Mouse (Mus musculus) forelimb bud, embryonic 11.5 days (tissue): ENCODE data around the gene Gm49353.

Source experiments
- DNase-seq: peaks from one replicate; pipeline ENCODE4 v3.0.0-alpha.2; 2012; ENCODE audit warnings: low read depth, low spot score

Gm49353 gene

DNA sequence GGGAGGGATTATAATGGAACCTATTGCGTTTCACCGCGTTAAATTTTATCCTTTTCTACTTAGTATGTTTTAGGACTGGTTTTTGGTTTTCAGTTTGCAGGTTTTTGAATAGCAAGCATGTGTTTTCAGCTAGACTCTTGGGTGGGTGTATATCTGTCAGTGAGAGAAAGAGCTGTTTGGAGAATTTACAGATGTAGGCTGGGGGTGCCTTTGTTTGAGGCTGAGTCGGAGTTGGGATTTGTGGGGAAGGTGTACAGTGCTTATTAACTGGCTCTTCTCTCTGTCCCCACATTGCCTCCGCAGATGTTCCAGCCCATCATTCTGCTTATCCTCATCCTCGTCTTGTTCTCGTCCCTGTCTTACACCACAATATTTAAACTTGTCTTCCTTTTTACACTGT, at the start of gene Gm49353:
Gm49353 (plus strand) TSS at position 313 of the 400 bp plus-strand sequence.
- no peak for DNase-seq

DNA sequence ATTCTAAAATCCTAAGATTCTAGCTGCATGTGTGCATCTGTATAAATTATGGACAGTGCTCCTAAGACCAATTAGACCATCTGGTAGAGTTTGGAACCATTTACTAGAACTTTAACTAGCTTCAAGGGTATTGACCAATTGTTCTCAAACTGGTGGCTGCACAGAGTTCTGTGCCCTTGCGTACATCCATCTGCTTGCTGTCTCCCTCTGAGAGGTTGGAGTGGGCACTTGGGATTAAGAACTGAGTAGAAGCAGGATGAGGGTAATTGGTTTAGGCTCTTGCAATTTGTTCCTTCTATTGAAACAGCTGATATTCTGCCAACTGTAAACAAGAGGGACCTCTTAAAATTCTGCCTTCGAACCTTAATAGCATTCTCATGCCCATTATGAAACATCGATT, 43.5 kb upstream of the Gm49353 start:
- DNase-seq: no peak

DNA sequence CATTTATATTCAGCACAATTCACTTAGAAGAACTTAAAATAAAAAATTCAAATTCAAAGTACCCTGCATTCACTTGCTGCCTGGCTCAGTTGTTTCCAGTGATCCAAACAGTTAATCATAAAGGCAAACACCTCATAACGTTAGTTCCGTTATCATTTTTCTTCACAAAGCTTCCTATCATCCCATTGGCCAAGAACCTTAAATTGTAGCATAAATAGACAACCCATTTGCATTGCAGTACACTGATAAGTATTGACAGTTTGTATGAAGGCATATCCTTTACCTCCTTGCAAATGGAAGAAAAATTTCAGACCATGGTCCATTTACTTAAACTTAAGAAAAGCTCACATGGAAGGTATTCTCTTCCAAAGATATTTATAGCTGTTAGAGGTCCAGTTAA, 37.1 kb upstream of the Gm49353 start:
- no peak for DNase-seq

DNA sequence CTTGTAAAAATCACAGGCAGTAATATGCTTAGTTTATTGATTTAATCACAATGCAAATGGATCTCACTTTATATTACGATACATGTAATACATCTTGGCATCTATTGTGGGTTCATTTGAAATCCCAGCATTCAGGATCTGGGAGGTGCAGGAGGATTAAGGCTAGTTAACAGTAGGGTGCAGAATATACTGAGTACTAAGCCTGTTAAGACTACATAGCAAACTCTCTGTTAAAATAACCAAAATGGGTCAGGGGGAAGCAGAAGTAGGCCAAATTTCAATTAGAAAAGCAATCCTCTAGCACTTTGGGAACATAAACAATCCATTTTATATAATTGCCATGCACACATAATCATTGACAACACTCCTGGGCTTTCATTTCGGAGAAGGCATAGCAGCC, 25.0 kb upstream of the Gm49353 start:
- no peak for DNase-seq

DNA sequence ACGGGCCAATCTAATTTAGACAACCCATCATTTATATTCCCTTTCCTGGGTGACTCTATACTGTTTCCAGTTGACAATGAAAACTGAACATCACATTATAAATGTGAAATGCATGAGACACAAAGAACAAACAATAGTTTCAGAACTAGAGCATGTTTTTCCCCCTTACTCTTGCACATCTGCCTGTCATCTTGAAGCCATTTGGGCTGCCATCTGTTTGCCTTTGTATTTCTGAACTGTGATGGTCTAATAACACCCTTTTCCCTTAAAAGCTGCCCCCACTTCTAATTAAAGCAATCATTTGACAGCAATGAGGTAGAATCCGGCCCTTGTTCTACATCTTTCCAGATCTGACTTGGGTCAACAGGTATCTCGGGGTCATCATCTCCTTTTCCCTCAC, 23.1 kb upstream of the Gm49353 start:
- DNase-seq: no peak

DNA sequence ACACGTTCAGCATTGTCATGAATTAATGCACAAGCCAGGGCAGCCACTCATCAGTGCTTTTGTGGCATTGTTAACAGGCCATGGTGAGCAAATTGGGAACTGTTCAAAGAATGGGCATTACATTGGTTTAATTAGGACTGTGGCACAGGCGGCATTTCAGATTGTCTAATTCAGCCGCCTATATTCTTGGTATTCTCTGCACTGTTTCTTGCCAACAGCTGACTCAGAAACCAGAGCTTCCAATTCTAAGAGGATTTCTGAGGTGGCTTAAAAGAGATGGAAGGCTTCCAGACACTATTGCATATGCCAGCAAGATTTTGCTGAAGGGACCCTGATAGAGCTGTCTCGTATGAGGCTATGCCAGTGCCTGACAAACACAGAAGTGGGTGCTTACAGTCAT, 21.9 kb upstream of the Gm49353 start:
- DNase-seq: no peak

DNA sequence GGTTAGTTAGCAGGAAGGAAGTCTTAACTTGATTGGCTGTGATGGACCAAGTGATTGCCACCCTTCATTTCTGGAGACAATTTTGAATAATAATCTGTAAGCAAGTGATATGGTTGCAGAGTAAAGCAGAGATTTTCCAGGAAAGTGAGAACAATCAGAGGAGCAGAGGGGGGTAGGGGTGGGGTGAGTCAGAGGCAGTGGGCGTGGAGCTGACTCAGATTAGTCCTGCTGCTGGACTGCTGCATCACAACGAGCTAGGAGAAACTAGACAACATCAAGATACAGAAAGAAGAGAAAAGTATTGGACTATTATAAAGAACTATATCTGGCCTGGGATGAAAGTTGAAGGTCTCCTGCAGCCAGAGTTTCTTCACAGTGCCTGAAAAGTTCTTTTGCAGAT, 20.8 kb upstream of the Gm49353 start:
- DNase-seq: no peak

DNA sequence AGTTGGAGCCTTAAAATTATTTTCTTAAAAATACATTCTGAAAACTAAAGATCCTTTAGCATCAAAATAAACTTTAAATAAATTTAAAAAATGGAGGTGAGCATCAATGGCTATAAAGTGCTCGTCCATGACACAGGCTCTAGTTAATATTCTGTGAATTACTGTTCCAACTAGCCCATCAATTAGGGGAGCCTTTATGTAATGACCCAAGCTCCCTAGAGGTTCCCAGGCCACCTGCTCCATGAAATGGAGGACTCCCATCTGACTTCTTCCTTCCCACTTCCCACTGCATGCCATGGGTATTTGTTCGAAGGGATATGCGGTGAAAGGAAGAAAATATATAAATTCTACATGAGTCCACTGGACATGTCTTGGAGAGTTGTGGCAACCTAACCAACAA, 18.5 kb upstream of the Gm49353 start:
- DNase-seq: no peak

DNA sequence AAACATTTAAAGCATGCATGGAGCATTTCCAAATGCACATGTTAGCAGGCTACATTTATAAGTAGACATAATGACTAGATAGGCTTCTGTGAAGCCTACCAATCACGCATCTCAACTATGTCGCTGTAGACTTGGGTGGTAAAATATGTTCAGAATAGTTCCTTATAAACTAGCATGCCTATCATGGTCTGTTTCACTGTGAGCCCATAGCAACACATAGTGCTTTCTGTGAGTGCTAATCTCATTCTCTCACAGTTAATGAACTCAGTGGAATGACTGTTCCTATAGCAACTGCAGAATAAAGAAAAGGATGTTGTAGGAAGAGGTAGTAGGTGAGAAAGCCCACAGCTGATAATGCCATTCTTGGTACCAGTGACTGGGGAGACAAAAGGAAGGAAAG, 17.7 kb upstream of the Gm49353 start:
- DNase-seq: no peak

DNA sequence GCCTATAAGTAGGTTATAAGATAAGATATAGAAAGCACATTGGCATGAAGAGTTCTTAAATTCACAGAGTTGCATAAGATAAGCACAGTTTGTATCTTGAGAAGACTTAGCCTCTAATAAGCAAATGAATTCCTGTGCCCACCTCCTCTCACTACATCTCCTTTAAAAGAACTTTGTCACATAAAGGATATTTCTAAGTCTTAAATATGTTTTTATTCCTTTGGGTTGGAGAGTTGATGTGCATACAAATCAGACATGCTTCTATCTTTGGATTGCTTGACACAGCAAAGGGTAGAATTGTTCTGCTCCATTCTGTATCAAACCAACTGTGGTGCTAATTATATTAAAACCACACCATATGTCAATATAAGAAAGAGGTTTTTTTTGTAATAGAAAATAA, 5.0 kb upstream of the Gm49353 start:
- DNase-seq: no peak

DNA sequence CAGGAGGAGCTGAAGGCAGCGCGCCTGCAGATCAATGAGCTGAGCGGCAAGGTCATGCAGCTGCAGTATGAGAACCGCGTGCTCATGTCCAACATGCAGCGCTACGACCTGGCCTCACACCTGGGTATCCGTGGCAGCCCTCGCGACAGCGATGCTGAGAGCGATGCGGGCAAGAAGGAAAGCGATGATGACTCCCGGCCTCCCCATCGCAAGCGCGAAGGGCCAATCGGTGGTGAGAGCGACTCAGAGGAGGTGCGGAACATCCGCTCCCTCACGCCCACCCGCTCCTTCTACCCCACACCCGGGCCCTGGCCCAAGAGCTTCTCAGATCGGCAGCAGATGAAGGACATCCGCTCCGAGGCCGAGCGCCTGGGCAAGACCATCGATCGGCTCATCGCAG, 1.9 kb upstream of the Gm49353 start:
- no peak for DNase-seq

DNA sequence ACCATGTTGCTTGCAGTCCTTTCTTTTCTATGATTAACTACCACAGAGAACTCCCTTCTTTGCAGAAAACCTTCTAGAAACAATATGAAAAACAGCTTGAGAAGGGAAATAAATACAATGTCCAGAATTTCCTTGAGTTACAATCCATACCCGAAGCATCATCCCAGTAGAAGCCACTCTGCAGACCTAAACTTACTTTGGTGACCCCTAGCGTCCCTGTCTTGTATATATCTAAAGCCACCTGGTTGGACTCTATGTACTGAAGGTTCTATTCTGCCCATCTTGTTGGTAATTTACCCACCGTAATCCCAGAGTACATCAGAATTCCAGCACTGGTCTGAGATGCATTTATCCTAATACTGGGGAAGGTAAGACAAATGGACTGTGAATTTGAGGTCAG, 1.1 kb downstream of the Gm49353 start:
- DNase-seq: no peak

DNA sequence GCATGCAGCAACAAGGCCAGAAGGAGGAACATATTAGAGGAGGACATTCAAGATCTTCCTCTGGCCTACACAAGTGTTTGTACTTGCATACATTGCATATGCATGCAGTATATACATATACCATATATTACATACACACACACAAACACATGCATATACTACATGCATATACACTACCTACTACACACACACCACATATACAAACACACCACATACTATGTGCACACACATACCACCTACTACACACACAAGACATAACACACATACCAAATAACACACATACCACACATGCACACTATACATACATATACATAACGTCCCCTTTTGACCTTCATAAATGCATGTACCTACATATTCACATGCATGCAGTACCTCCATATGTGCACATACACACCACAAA, 1.9 kb downstream of the Gm49353 start:
- no peak for DNase-seq

DNA sequence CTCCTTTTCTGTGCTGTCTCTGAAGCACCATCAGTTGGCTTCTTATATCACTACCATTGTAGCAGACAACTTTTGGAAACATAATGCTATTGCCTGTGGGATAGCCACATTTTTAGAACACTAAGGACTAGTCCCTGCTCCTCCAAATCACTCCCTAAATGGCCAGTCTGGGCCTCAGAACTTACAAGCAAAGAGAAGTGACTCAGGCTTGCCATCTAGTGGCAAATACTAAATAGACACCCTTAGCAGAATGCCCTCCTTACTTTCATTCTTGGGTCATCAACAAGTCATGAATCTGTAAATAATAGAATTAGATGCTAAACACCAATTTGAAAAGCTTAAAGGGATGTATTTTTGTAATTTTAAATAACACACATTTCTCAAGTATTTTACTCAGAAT, 8.0 kb downstream of the Gm49353 start:
- DNase-seq: peak; percentile 40

DNA sequence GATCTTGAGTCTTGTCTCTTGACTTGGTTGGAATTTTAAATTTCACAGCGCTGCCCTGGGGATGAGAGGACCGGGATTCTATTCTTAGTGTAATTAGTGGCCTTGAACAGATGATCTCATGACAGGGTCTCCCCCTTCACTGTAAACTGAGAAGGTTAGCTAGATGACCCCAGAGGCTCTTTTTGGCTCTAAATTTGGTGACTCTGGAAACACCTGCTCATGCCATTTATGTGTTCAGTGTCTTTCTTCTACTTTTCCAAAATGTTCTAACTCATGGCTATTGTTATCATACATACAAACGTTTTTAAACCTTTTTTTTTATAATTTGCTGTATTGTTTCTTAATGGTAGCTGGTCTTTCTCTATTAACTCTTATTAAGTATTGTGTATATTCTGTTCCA, 10.0 kb downstream of the Gm49353 start:
- DNase-seq: no peak

DNA sequence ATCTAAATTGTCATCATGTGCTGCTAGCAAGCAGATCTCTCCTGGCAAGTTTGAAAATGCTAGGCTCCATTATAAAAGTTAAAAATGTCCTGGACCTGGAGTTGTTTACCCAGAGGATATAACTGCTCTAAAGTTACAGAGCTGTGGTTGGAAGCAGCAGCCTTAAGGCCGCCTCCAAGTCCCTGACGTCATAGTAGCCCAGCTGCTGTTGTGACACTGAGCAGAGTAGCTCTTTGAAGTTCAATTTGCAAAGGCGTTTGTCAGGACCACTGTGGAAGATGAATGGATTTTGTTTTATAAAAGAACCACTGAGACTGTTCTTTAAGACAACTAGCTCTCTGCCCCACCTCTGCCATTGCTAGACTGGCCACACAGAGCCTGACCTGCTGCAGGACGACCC, 12.7 kb downstream of the Gm49353 start, which contains the start of gene 9330159F19Rik:
9330159F19Rik (plus strand) TSS at position 154 of the 400 bp plus-strand sequence.
- peak; percentile 61 for DNase-seq

DNA sequence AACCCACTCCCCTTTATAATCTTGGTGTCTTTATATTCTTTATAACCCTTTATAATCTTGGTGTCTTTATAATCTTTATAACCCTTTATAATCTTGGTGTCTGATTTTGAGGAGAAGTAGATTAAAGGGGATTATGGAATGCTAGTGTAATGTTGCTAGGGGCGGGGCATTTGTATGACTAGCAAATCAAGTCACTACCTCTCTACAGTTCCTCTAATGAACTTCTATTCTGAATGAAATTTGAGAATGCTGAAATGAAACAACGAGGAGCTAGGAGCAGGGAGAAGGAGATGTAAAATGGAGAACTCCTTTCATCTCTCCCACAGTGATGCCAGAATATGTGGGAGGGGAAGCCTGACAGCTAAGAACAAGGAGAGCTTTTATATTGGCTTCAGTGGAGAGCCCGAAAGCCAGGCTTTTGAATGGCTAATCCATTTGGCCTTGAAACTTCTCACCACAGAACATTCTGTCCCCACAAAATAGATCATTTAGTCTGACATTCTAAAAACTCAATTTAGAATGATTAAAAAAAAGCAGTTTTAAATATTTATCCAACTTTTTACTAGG, 14.9 kb downstream of the Gm49353 start:
- DNase-seq: no peak

DNA sequence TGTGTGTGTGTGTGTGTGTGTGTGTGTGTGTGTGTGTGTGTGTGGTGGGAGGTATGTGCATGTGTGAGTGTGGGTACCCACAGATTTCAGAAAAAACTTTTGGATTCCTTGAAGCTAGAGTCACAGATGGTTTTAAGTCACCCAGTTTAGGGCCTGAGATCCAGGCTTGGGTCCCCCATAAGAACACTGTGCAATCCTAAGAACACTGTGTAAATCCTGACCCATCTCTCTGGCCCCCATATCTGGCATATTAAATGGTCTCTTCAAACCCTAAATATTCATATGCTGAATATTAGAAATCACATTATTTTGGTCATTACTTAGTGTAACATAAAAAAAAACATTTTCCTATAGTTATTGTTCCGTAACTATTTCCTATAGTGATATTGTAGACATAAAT, 18.2 kb downstream of the Gm49353 start:
- DNase-seq: no peak

DNA sequence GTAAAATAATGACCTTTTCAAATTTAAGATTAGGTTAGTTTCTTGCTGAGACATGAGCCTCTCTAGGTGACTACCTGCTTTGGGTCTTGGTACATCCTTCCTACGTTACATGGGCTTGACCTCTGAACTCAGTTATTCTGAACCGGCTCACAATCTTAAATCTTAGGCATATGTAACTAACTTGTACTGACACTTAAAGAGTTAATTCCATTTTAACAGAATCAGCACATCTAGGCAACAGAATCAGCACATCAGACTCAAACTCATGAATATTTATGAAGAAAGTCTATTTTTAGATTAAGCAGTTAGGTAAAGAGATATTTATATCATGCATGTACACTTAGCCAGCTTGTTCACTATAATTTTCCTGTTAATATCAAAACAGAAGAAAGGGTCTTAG, 18.7 kb downstream of the Gm49353 start:
- DNase-seq: no peak

DNA sequence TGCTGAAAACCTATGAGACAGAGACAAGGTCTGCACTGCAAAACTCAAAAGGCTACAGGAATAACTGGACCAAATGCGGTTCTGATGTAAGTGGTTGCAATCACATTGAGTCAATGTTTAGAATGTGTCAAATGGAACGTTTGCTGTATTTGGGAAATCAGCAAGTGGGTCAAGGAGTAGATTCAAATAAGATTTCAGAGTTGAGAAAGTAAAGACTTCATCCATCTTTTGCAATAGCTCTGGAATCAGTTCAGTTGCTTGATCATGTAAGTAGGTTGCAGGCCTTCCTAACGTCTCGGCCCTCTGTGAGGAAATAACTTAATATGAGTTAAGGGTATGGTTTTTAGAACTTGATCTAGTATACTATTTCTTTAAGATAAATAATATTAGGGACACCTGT, 26.6 kb downstream of the Gm49353 start:
- DNase-seq: no peak

DNA sequence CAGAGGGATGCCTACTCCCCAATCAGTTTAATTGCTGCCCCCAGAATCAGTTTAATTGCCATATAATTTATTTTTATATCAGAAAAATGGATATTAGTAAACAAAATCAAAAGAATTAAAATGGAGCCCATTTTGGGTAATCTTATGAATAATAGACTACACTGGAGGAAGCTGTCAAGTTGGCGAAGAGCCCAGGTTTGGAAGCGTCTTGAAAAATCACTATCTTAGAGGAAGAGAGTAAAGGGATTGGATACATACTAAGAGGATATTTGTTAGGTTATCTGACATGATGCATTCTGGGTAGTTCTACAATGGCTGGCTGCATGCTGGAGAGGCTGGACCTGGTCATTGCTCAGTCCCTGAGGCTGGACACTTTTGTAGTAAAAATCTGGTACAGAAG, 32.5 kb downstream of the Gm49353 start:
- no peak for DNase-seq
